Mouse (Mus musculus): Measurements from ENCODE around the gene Pp2d1. TPM values are rescaled to one million over a fixed set of nuclear protein-coding genes. Genes with fewer than 3 reads are reported as not detected.
"Not testable (repeated sequence)": the region's sequence is repeated elsewhere in the genome, so short reads cannot be mapped to it uniquely, and the experiment has no call there.

Gene Pp2d1
- polyA plus RNA-seq (2012; rRNA removed) = not detected in 2 replicates

GRCm38 (mm10) chr17:53539351-53539750 lies at the start of gene Pp2d1:
TSS of gene Pp2d1 (minus strand) at chr17:53539451.
- 94% methylated on average over 2 of the region's 2 CpGs for WGBS
- H3K36me3 ChIP-seq (ENCODE audit: control insufficient read depth, insufficient read depth, low read length); H3K27ac ChIP-seq (ENCODE audit: insufficient read depth, low read depth, low read length); H3K27me3 ChIP-seq (replicated peaks; ENCODE audit: control insufficient read depth, insufficient read depth, low read length); DNase-seq; H3K4me3 ChIP-seq (ENCODE audit: insufficient read depth, low read depth, low read length); H3K4me1 ChIP-seq (ENCODE audit: control insufficient read depth, insufficient read depth, low read length): not testable (repeated sequence)

- no peak for DNase-seq
- Histone ChIP-seq H3K27me3 (replicated peaks; ENCODE audit: control insufficient read depth, insufficient read depth, low read length) (no peaks in the 10 kb centered on the region), H3K27ac (ENCODE audit: insufficient read depth, low read depth, low read length) (peak overlapping the region; percentile 57; the same call in 1 of the 2 replicates), H3K36me3 (ENCODE audit: control insufficient read depth, insufficient read depth, low read length) (no peaks in the 10 kb centered on the region), H3K4me1 (ENCODE audit: control insufficient read depth, insufficient read depth, low read length) (peaks cover 12% of the 10 kb centered on the region), H3K4me3 (ENCODE audit: insufficient read depth, low read depth, low read length) (no peak overlapping the region)
- TF ChIP-seq CTCF (conservative IDR thresholded peaks at IDR 0.05; ENCODE audit: insufficient read depth, insufficient read length, low read depth, low read length) (no peak), POLR2A (IDR thresholded peaks at IDR 0.05; ENCODE audit: low read depth, low read length) (no peak)
- WGBS = 75% methylated on average over 9 of the region's 9 CpGs
Observed at GRCm38 (mm10) chr17:53588097-53588855, 49.0 kb upstream of the Pp2d1 start.

DNA sequence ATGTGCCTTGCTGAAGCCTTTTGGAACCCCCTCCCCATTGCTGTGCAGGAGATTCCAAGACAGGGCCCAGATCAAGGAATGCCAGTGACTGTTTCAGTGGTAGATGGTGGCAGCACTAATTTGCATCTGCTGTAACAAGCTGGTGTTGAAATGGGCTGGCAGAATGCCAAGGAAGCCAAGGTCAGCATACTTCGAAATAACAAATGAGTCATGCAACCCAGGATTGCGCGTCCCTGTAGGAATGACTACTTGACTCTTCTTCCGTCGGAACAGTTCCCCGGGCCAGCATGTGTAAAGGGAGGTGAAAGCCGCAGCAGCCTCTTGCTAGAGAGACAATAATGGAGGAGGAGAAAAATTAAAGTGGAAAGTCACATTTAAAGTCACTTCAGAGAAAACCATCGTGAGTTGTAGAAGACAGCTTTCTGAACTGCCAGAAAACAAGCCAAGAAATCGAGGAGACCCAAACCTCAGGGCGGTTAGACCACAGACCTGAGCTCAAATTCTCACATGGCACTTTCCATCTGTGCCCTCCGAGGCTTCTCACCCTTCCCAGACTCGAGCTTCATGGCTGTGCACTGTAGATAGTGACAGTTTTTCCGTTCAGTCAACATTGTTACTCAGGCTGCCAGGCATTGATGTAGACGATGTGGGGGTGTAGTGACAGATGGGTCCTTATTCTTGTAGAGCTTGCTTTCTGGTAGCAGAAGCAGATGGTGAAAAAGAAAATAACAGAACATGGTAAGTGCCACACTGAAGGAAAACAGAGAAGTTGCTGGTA lies 48.0 kb upstream of the Pp2d1 start:
- H3K27ac ChIP-seq (ENCODE audit: insufficient read depth, low read depth, low read length) = peak overlapping the region; percentile 57
- H3K27me3 ChIP-seq (replicated peaks; ENCODE audit: control insufficient read depth, insufficient read depth, low read length) = no peaks in the 10 kb centered on the region
- peaks cover 12% of the 10 kb centered on the region for H3K4me1 ChIP-seq (ENCODE audit: control insufficient read depth, insufficient read depth, low read length)
- H3K36me3 ChIP-seq (ENCODE audit: control insufficient read depth, insufficient read depth, low read length) = no peaks in the 10 kb centered on the region
- peak; percentile 95 for DNase-seq
- TF ChIP-seq CTCF (conservative IDR thresholded peaks at IDR 0.05; ENCODE audit: insufficient read depth, insufficient read length, low read depth, low read length) = no peak
- no peak for TF ChIP-seq POLR2A (IDR thresholded peaks at IDR 0.05; ENCODE audit: low read depth, low read length)
- no peak overlapping the region for H3K4me3 ChIP-seq (ENCODE audit: insufficient read depth, low read depth, low read length)
- WGBS = 22% methylated on average over 14 of the region's 14 CpGs

DNA sequence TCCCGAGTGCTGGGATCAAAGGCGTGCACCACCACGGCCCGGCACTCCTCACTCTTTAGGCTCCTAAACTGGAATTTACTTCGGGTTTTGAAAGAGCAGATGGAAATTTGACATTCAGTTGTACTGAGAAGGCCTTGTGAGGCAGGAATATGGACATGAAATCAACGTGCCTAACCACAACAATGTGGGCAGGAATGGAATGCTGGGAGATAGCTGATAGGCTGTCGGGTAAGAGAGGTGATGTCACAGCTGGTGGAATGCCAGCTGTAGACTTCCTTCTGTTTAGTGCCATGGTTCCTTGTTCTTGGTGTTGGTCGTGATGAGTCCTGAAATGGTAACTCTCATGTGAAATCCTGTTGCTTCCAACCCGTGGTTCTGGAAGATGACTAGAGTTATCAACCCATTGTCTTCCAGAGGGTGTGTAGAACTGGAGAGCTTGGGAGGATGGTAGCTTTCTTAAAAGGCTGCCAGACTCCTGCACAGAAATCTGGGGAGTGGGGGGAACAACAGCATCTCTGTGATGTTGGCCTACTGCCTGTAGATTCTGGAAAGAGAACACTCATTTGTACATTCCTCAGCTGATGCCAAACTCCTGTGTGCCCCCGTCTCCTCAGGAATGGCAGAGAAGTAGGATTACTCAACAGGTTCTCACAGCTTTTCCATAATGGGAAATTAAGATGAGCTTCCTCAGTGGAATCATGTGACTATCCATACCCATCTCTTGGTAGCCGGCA lies 44.8 kb upstream of the Pp2d1 start:
- Histone ChIP-seq H3K27me3 (replicated peaks; ENCODE audit: control insufficient read depth, insufficient read depth, low read length) (no peaks in the 10 kb centered on the region), H3K27ac (ENCODE audit: insufficient read depth, low read depth, low read length) (no peak overlapping the region), H3K4me1 (ENCODE audit: control insufficient read depth, insufficient read depth, low read length) (peaks cover 15% of the 10 kb centered on the region), H3K4me3 (ENCODE audit: insufficient read depth, low read depth, low read length) (no peak overlapping the region), H3K36me3 (ENCODE audit: control insufficient read depth, insufficient read depth, low read length) (no peaks in the 10 kb centered on the region)
- DNase-seq = no peak
- WGBS = 82% methylated on average over 11 of the region's 11 CpGs
- TF ChIP-seq POLR2A (IDR thresholded peaks at IDR 0.05; ENCODE audit: low read depth, low read length) (no peak), CTCF (conservative IDR thresholded peaks at IDR 0.05; ENCODE audit: insufficient read depth, insufficient read length, low read depth, low read length) (no peak)

DNA sequence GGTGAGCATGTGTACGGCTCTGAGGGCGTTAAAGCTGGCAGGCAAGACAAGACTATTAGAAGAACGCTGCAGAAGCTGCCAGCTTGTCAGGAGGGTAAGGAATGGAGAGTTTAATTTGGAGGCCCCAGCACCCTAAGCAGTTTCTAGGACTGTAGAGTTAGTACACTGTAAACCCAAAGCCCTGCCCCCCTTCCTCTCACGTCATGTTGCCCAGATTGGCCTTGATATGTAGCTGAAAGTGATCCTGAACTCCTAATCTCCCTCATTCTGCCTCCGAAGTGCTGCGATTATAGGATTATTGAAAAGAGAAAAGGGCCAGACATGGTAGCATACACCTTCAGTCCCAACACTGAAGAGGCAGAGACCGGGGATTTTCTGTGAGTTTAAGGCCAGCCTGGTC lies 43.6 kb upstream of the Pp2d1 start:
- TF ChIP-seq POLR2A (IDR thresholded peaks at IDR 0.05; ENCODE audit: low read depth, low read length) (no peak), CTCF (conservative IDR thresholded peaks at IDR 0.05; ENCODE audit: insufficient read depth, insufficient read length, low read depth, low read length) (no peak)
- H3K36me3 ChIP-seq (ENCODE audit: control insufficient read depth, insufficient read depth, low read length) = no peaks in the 10 kb centered on the region
- no peak overlapping the region for H3K27ac ChIP-seq (ENCODE audit: insufficient read depth, low read depth, low read length)
- WGBS = 92% methylated on average over 7 of the region's 7 CpGs
- H3K4me3 ChIP-seq (ENCODE audit: insufficient read depth, low read depth, low read length) = no peak overlapping the region
- no peaks in the 10 kb centered on the region for H3K27me3 ChIP-seq (replicated peaks; ENCODE audit: control insufficient read depth, insufficient read depth, low read length)
- DNase-seq = no peak
- peaks cover 19% of the 10 kb centered on the region for H3K4me1 ChIP-seq (ENCODE audit: control insufficient read depth, insufficient read depth, low read length)

DNA sequence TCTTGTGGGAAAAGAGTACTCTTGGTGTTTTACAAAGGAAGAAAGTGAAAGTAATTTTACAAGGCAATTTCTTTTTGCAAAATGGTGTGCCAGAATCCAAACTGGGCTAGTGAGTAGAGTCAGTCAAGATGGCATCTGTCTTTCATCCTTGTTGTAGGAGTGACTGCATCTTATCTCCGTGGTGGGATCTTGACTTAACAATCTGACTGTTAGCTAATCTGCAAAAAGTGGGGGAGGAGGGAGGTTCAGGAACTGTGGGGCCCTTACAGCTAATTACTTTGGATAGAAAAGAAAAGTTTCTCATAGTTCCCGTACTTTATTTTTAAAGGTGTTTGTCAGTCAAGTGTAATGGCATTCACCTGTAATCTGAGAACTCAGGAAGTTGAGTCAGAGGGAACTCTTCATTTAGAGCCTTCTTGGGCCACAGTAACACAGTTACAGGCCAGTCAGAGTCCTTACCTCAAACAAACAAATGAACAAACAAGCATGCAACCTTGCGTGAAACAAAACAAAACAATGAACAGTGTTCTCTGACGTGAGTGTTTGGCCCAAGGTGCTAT lies 42.9 kb upstream of the Pp2d1 start:
- DNase-seq = no peak
- 41% methylated on average over 4 of the region's 4 CpGs for WGBS
- Histone ChIP-seq H3K4me1 (ENCODE audit: control insufficient read depth, insufficient read depth, low read length) (peaks cover 13% of the 10 kb centered on the region), H3K36me3 (ENCODE audit: control insufficient read depth, insufficient read depth, low read length) (no peaks in the 10 kb centered on the region), H3K4me3 (ENCODE audit: insufficient read depth, low read depth, low read length) (no peak overlapping the region), H3K27me3 (replicated peaks; ENCODE audit: control insufficient read depth, insufficient read depth, low read length) (no peaks in the 10 kb centered on the region), H3K27ac (ENCODE audit: insufficient read depth, low read depth, low read length) (no peak overlapping the region)
- TF ChIP-seq CTCF (conservative IDR thresholded peaks at IDR 0.05; ENCODE audit: insufficient read depth, insufficient read length, low read depth, low read length) = no peak
- no peak for TF ChIP-seq POLR2A (IDR thresholded peaks at IDR 0.05; ENCODE audit: low read depth, low read length)

All from kidney, adult 2 months (tissue).